Mouse (Mus musculus): Measurements from ENCODE around the gene Slc17a8. TPM values are rescaled to one million over a fixed set of nuclear protein-coding genes. Genes with fewer than 3 reads are reported as not detected.
A peak's percentile ranks its signal among the peaks of the same experiment; 100 is the strongest.

Gene Slc17a8
- polyA plus RNA-seq, 1 experiment = not detected

DNA sequence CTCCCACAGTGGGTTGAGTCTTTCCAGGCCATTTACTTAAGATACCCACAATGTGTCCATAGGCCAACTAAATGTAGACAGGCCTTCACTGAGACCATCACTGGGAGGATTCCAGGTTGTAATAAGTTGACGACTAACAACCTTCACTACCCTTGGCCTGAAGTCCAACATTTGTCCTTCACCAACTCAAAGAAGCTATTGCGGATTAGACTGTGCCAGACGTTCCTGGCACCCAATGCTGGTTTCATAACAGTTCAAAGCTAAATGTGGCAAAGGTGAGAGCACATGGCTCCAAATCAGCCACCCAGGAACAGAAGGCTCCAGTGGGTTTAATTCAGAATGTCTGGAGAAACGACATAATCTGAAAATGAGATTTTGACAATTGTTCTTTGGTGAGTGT, 12.1 kb upstream of the Slc17a8 start:
- Histone ChIP-seq H3K27me3 (ENCODE audit: control insufficient read depth, insufficient read depth, low read length, poor library complexity, severe bottlenecking) (no peaks in the 10 kb centered on the region), H3K27ac (ENCODE audit: insufficient read depth, low read length) (no peak overlapping the region), H3K9ac (ENCODE audit: low read depth, poor library complexity, severe bottlenecking) (no peak overlapping the region), H3K4me3 (ENCODE audit: low read depth, low read length) (no peak overlapping the region), H3K36me3 (ENCODE audit: control insufficient read depth, insufficient read depth, low read length, poor library complexity, severe bottlenecking) (no peaks in the 10 kb centered on the region), H3K4me1 (ENCODE audit: control insufficient read depth, insufficient read depth, low read length) (no peaks in the 10 kb centered on the region), H3K9me3 (replicated peaks; ENCODE audit: control insufficient read depth, insufficient read depth, low read length, poor library complexity, severe bottlenecking) (no peaks in the 10 kb centered on the region)
- no peak for TF ChIP-seq EP300 (IDR thresholded peaks at IDR 0.05; ENCODE audit: insufficient read depth, low read depth, low read length)
- TF ChIP-seq CTCF (IDR thresholded peaks at IDR 0.05; ENCODE audit: low read depth, low read length) = no peak
- TF ChIP-seq POLR2A (IDR thresholded peaks at IDR 0.05; ENCODE audit: insufficient read depth, low read length) = no peak

DNA sequence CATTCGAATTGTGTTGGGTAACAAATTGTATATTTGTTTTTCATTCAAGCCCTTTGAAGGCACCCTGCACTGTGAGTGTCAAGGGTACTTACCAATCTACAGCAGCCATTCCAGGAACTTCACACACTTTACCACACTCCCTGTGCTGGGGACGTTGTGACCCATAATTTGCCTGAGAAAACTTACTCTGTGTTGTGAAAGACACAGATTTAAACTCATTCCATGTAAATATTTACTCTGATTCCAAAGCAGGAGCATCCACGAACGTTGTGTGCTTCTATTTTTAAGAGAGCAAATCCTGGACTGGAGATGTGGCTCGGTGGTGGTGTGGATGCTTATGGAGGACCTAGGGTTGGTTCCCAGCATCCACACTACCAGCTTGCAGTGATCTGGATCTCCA, 10.8 kb upstream of the Slc17a8 start:
- H3K9ac ChIP-seq (ENCODE audit: low read depth, poor library complexity, severe bottlenecking) = no peak overlapping the region
- TF ChIP-seq EP300 (IDR thresholded peaks at IDR 0.05; ENCODE audit: insufficient read depth, low read depth, low read length) (no peak), CTCF (IDR thresholded peaks at IDR 0.05; ENCODE audit: low read depth, low read length) (no peak), POLR2A (IDR thresholded peaks at IDR 0.05; ENCODE audit: insufficient read depth, low read length) (no peak)
- no peaks in the 10 kb centered on the region for H3K9me3 ChIP-seq (replicated peaks; ENCODE audit: control insufficient read depth, insufficient read depth, low read length, poor library complexity, severe bottlenecking)
- no peak overlapping the region for H3K27ac ChIP-seq (ENCODE audit: insufficient read depth, low read length)
- H3K36me3 ChIP-seq (ENCODE audit: control insufficient read depth, insufficient read depth, low read length, poor library complexity, severe bottlenecking) = no peaks in the 10 kb centered on the region
- H3K27me3 ChIP-seq (ENCODE audit: control insufficient read depth, insufficient read depth, low read length, poor library complexity, severe bottlenecking) = no peaks in the 10 kb centered on the region
- no peaks in the 10 kb centered on the region for H3K4me1 ChIP-seq (ENCODE audit: control insufficient read depth, insufficient read depth, low read length)
- no peak overlapping the region for H3K4me3 ChIP-seq (ENCODE audit: low read depth, low read length)

DNA sequence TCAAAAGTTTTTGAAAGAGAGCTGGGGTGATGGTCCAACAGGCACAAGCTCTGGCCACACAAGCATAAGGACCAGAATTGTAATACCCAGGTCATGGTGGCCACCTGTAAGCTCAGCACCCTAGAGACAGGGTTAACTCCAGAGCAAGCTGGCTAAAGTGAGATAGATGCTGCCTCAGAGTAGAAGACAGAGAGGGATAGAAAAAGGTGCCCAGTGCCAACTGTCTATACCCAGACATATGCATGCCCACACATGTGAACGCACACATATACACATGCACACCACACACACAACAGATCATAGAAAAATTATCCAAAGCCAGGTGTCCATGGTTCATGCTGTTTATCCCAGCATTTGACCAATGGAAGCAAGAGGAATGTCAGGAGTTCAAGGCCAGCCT, 9.5 kb upstream of the Slc17a8 start:
- H3K36me3 ChIP-seq (ENCODE audit: control insufficient read depth, insufficient read depth, low read length, poor library complexity, severe bottlenecking) = no peaks in the 10 kb centered on the region
- no peak overlapping the region for H3K4me3 ChIP-seq (ENCODE audit: low read depth, low read length)
- no peaks in the 10 kb centered on the region for H3K4me1 ChIP-seq (ENCODE audit: control insufficient read depth, insufficient read depth, low read length)
- H3K9me3 ChIP-seq (replicated peaks; ENCODE audit: control insufficient read depth, insufficient read depth, low read length, poor library complexity, severe bottlenecking) = no peaks in the 10 kb centered on the region
- H3K27ac ChIP-seq (ENCODE audit: insufficient read depth, low read length) = no peak overlapping the region
- TF ChIP-seq EP300 (IDR thresholded peaks at IDR 0.05; ENCODE audit: insufficient read depth, low read depth, low read length) = no peak
- TF ChIP-seq POLR2A (IDR thresholded peaks at IDR 0.05; ENCODE audit: insufficient read depth, low read length) = no peak
- TF ChIP-seq CTCF (IDR thresholded peaks at IDR 0.05; ENCODE audit: low read depth, low read length) = no peak
- H3K9ac ChIP-seq (ENCODE audit: low read depth, poor library complexity, severe bottlenecking) = no peak overlapping the region
- no peaks in the 10 kb centered on the region for H3K27me3 ChIP-seq (ENCODE audit: control insufficient read depth, insufficient read depth, low read length, poor library complexity, severe bottlenecking)

DNA sequence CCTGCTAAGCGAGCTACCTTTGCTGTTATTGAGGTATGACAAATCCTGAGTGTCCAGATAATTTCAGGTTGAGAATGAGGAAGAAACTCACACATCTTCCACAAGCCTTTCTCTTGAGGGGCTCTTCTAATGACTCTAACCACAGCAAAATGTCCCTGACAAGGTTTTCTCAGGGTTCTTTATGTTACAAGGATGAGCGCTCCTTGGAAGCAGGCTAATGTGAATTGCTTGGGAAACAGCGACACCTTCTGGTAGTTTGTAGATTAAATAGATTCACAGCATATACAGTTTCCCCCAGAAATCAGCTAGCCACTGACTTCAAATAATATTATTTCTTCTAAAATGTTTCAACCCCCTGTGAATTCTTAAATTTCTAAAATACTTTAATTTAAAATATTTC, 9.0 kb upstream of the Slc17a8 start:
- Histone ChIP-seq H3K9me3 (replicated peaks; ENCODE audit: control insufficient read depth, insufficient read depth, low read length, poor library complexity, severe bottlenecking) (no peaks in the 10 kb centered on the region), H3K27me3 (ENCODE audit: control insufficient read depth, insufficient read depth, low read length, poor library complexity, severe bottlenecking) (no peaks in the 10 kb centered on the region), H3K4me3 (ENCODE audit: low read depth, low read length) (no peak overlapping the region), H3K4me1 (ENCODE audit: control insufficient read depth, insufficient read depth, low read length) (no peaks in the 10 kb centered on the region), H3K27ac (ENCODE audit: insufficient read depth, low read length) (no peak overlapping the region), H3K36me3 (ENCODE audit: control insufficient read depth, insufficient read depth, low read length, poor library complexity, severe bottlenecking) (no peaks in the 10 kb centered on the region), H3K9ac (ENCODE audit: low read depth, poor library complexity, severe bottlenecking) (no peak overlapping the region)
- TF ChIP-seq CTCF (IDR thresholded peaks at IDR 0.05; ENCODE audit: low read depth, low read length) (peak; percentile 23), EP300 (IDR thresholded peaks at IDR 0.05; ENCODE audit: insufficient read depth, low read depth, low read length) (no peak)

DNA sequence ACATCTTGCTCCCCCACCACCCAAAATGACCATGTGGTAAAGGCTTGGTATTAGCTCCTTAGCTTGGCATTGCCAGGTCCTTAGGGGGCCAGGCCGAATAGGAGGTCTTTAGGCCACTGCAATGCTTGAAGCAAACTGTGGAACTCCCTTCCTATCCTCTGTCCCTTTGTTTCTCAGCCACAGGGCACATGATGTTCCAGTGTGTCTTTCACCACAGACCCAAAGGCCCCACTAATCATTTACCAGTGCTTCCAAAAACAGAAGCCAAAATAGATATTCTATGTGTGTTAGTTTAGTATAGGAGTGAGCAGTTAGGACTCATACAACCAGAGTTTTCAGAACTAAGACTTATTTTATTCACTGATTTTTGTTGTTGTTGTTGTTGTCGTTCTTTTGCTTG, 5.7 kb upstream of the Slc17a8 start:
- Histone ChIP-seq H3K36me3 (ENCODE audit: control insufficient read depth, insufficient read depth, low read length, poor library complexity, severe bottlenecking) (no peaks in the 10 kb centered on the region), H3K9me3 (replicated peaks; ENCODE audit: control insufficient read depth, insufficient read depth, low read length, poor library complexity, severe bottlenecking) (no peaks in the 10 kb centered on the region), H3K27ac (ENCODE audit: insufficient read depth, low read length) (no peak overlapping the region), H3K4me3 (ENCODE audit: low read depth, low read length) (no peak overlapping the region), H3K4me1 (ENCODE audit: control insufficient read depth, insufficient read depth, low read length) (no peaks in the 10 kb centered on the region), H3K27me3 (ENCODE audit: control insufficient read depth, insufficient read depth, low read length, poor library complexity, severe bottlenecking) (no peaks in the 10 kb centered on the region), H3K9ac (ENCODE audit: low read depth, poor library complexity, severe bottlenecking) (no peak overlapping the region)
- TF ChIP-seq EP300 (IDR thresholded peaks at IDR 0.05; ENCODE audit: insufficient read depth, low read depth, low read length) = no peak
- no peak for TF ChIP-seq CTCF (IDR thresholded peaks at IDR 0.05; ENCODE audit: low read depth, low read length)

DNA sequence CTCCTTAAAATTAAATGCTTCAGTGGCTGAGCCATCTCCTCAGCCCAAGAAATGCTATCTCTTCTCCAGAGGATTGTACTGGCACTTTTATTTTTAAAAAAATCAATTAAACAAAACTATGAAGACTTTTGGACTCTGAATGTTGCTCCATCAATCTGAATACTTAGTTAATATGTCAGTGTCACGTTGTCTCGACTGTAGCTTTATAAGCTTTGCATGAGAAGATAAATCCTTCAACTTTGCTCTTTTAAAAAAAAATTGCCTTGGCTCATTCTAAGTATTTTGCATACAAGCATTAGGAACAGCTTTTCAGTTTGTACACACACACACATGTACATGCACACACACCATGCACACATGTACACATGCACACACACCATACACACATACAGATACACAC, 3.1 kb upstream of the Slc17a8 start:
- Histone ChIP-seq H3K9me3 (replicated peaks; ENCODE audit: control insufficient read depth, insufficient read depth, low read length, poor library complexity, severe bottlenecking) (no peaks in the 10 kb centered on the region), H3K4me1 (ENCODE audit: control insufficient read depth, insufficient read depth, low read length) (no peaks in the 10 kb centered on the region), H3K4me3 (ENCODE audit: low read depth, low read length) (no peak overlapping the region), H3K36me3 (ENCODE audit: control insufficient read depth, insufficient read depth, low read length, poor library complexity, severe bottlenecking) (no peaks in the 10 kb centered on the region), H3K27me3 (ENCODE audit: control insufficient read depth, insufficient read depth, low read length, poor library complexity, severe bottlenecking) (no peaks in the 10 kb centered on the region), H3K27ac (ENCODE audit: insufficient read depth, low read length) (no peak overlapping the region), H3K9ac (ENCODE audit: low read depth, poor library complexity, severe bottlenecking) (no peak overlapping the region)
- TF ChIP-seq POLR2A (IDR thresholded peaks at IDR 0.05; ENCODE audit: insufficient read depth, low read length) = no peak
- TF ChIP-seq EP300 (IDR thresholded peaks at IDR 0.05; ENCODE audit: insufficient read depth, low read depth, low read length) = no peak
- TF ChIP-seq CTCF (IDR thresholded peaks at IDR 0.05; ENCODE audit: low read depth, low read length) = no peak
